Mouse (Mus musculus) neural tube, embryonic 11.5 days (tissue): Measurements from ENCODE around the gene Utrn. TPM values are rescaled to one million over a fixed set of nuclear protein-coding genes. Genes with fewer than 3 reads are reported as not detected.

Experiments used
- ATAC-seq: fragments of 200-750 bp; cut with Nextera tagmentation; 2 replicates; pipeline ENCODE4 v1.8.0; 2017; ENCODE audit warnings: moderate number of reproducible peaks, mild to moderate bottlenecking, moderate TSS enrichment, moderate library complexity; ENCODE audit not compliant: insufficient read depth, low FRiP score, low TSS enrichment
- DNase-seq: peaks from one replicate; pipeline ENCODE4 v3.0.0-alpha.2; 2015; ENCODE audit warnings: low spot score
- H3K27ac ChIP-seq: fragments of 300-500 bp; sonication (generic); 2 replicates; pipeline ENCODE4 v1.5.1; 2014; ENCODE audit warnings: low read depth, mild to moderate bottlenecking, low read length
- H3K27me3 ChIP-seq: fragments of 300-500 bp; sonication (generic); 2 replicates; pipeline ENCODE4 v1.6.1; 2014; ENCODE audit warnings: mild to moderate bottlenecking, low read length, mixed read lengths; ENCODE audit not compliant: control insufficient read depth, insufficient read depth
- H3K36me3 ChIP-seq: fragments of 300-500 bp; sonication (generic); 2 replicates; pipeline ENCODE4 v1.6.1; 2014; ENCODE audit warnings: mild to moderate bottlenecking, low read length, moderate library complexity, mixed read lengths; ENCODE audit not compliant: control insufficient read depth, insufficient read depth
- H3K4me1 ChIP-seq: fragments of 300-500 bp; sonication (generic); 2 replicates; pipeline ENCODE4 v1.6.1; 2014; ENCODE audit warnings: low read length, mixed read lengths; ENCODE audit not compliant: control insufficient read depth, insufficient read depth
- H3K4me2 ChIP-seq: fragments of 300-500 bp; sonication (generic); 2 replicates; pipeline ENCODE4 v1.6.1; 2014; ENCODE audit warnings: low read depth, mild to moderate bottlenecking, moderate library complexity
- H3K4me3 ChIP-seq: fragments of 300-500 bp; sonication (generic); 2 replicates; pipeline ENCODE4 v1.5.1; 2014; ENCODE audit warnings: low read depth, low read length
- H3K9ac ChIP-seq: fragments of 300-500 bp; sonication (generic); 2 replicates; pipeline ENCODE4 v1.6.1; 2014; ENCODE audit warnings: mild to moderate bottlenecking, low read length
- H3K9me3 ChIP-seq: fragments of 300-500 bp; sonication (generic); 2 replicates; pipeline ENCODE4 v1.6.1; 2016; ENCODE audit warnings: low read length; ENCODE audit not compliant: control insufficient read depth
- WGBS: fragments of 180-500 bp; shearing (Covaris S2); extraction: QIAGEN DNeasy Blood & Tissue Kit; methylation state at CpG from one replicate; pipeline ENCODE4 v1.1.7; 2014; 5-methylcytosine and 5-hydroxymethylcytosine counted together
- polyA plus RNA-seq: library from polyadenylated mRNA; unstranded; fragments of >200 nt; fragmentation: Nextera tagmentation; extraction: Ambion mirVana; gene quantifications from 2 replicates; pipeline ENCODE4 v1.2.1, GENCODE M21; 2014

Utrn gene
- polyA plus RNA-seq, 1 experiment from 2014 or later: 47.4 TPM

- no peak for DNase-seq
- H3K27me3 ChIP-seq: no peaks in the 10 kb centered on the region
- no peak overlapping the region for H3K4me3 ChIP-seq
- no peak for ATAC-seq
- H3K36me3 ChIP-seq: no peaks in the 10 kb centered on the region
- WGBS: 88% methylated on average over 4 of the region's 4 CpGs
- H3K4me2 ChIP-seq: no peak overlapping the region
- no peaks in the 10 kb centered on the region for H3K9me3 ChIP-seq
- H3K4me1 ChIP-seq: no peaks in the 10 kb centered on the region
- no peak overlapping the region for H3K27ac ChIP-seq
- no peak overlapping the region for H3K9ac ChIP-seq
Measured at GRCm38 (mm10) chr10:12702140-12702539, 167.0 kb downstream of the Utrn start.

GRCm38 (mm10) chr10:12701694-12702093 is 167.5 kb downstream of the Utrn start:
- ATAC-seq (no peak), DNase-seq (no peak)
- no peaks in the 10 kb centered on the region for H3K27me3 ChIP-seq
- no peak overlapping the region for H3K4me2 ChIP-seq
- no peak overlapping the region for H3K9ac ChIP-seq
- no peaks in the 10 kb centered on the region for H3K4me1 ChIP-seq
- whole genome bisulfite sequencing: 83% methylated on average over 7 of the region's 7 CpGs
- H3K36me3 ChIP-seq: no peaks in the 10 kb centered on the region
- no peak overlapping the region for H3K4me3 ChIP-seq
- no peaks in the 10 kb centered on the region for H3K9me3 ChIP-seq
- H3K27ac ChIP-seq: no peak overlapping the region

DNA sequence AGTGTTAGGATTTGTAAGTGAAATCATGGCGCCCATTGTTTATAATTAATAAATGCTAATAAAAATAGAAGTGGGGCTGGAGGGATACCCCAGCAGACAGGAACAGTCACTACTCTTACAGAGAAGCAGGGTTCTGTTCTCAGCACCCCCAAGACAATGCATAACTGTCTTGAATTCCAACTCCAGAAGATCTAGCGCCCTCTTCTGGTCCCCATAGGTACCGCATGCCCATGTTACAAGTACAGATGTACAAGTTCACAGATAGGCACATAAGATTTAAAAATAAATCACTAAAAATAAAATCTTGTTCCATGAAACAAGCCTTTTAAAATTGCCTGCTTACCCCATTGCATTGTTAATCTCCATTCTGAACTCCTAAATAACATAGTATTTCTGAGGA is 168.6 kb downstream of the Utrn start:
- H3K27ac ChIP-seq: no peak overlapping the region
- no peak overlapping the region for H3K4me2 ChIP-seq
- no peaks in the 10 kb centered on the region for H3K36me3 ChIP-seq
- no peaks in the 10 kb centered on the region for H3K9me3 ChIP-seq
- no peak overlapping the region for H3K9ac ChIP-seq
- H3K4me3 ChIP-seq: no peak overlapping the region
- WGBS: 78% methylated on average over 3 of the region's 3 CpGs
- DNase-seq: no peak
- ATAC-seq: no peak
- no peaks in the 10 kb centered on the region for H3K27me3 ChIP-seq
- no peaks in the 10 kb centered on the region for H3K4me1 ChIP-seq

GRCm38 (mm10) chr10:12697902-12698301 is 171.3 kb downstream of the Utrn start:
- no peak overlapping the region for H3K27ac ChIP-seq

GRCm38 (mm10) chr10:12696704-12697103 is 172.5 kb downstream of the Utrn start:
- ATAC-seq: no peak
- 87% methylated on average over 6 of the region's 6 CpGs for WGBS
- no peaks in the 10 kb centered on the region for H3K9me3 ChIP-seq

More at GRCm38 (mm10) chr10:12697902-12698301, 171.3 kb downstream of the Utrn start:
- Histone ChIP-seq H3K27me3 (no peaks in the 10 kb centered on the region), H3K4me3 (no peak overlapping the region), H3K4me1 (no peaks in the 10 kb centered on the region), H3K9me3 (no peaks in the 10 kb centered on the region), H3K9ac (no peak overlapping the region), H3K4me2 (no peak overlapping the region), H3K36me3 (no peaks in the 10 kb centered on the region)
- ATAC-seq: no peak
- 86% methylated on average over 3 of the region's 3 CpGs for WGBS
- DNase-seq: no peak

DNA sequence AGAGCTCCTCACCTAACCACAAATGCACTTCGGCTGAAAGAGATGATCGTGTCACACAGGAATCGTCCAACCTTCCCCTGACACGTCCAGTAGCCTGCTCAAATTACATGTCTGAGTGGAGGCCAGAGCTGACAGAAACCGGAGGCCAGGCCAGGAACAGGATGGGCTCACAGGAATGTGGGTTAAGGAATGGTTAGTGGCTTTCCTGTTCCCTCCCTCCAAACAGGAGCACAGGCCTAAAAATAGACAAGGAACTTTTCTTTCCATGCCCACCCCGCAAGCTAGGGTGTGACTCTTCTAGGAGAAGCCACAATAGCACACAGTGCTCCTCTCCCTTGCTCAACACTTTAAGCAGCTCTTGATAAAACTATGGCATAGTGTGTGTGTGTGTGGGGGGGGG is 174.4 kb downstream of the Utrn start:
- no peak for DNase-seq
- Histone ChIP-seq H3K4me1 (no peaks in the 10 kb centered on the region), H3K9ac (no peak overlapping the region), H3K4me2 (no peak overlapping the region), H3K4me3 (no peak overlapping the region), H3K9me3 (no peaks in the 10 kb centered on the region), H3K27me3 (no peaks in the 10 kb centered on the region), H3K36me3 (no peaks in the 10 kb centered on the region), H3K27ac (no peak overlapping the region)
- WGBS: 58% methylated on average over 6 of the region's 6 CpGs
- ATAC-seq: no peak

More at GRCm38 (mm10) chr10:12696704-12697103, 172.5 kb downstream of the Utrn start:
- no peak for DNase-seq
- H3K4me2 ChIP-seq: no peak overlapping the region
- H3K36me3 ChIP-seq: no peaks in the 10 kb centered on the region
- no peaks in the 10 kb centered on the region for H3K4me1 ChIP-seq
- H3K9ac ChIP-seq: no peak overlapping the region
- H3K4me3 ChIP-seq: no peak overlapping the region
- H3K27me3 ChIP-seq: no peaks in the 10 kb centered on the region
- no peak overlapping the region for H3K27ac ChIP-seq

GRCm38 (mm10) chr10:12690601-12691000 is 178.6 kb downstream of the Utrn start:
- peak; percentile 58; the same call in 1 of the 2 replicates for ATAC-seq
- Histone ChIP-seq H3K27ac (no peak overlapping the region), H3K4me2 (no peak overlapping the region), H3K27me3 (no peaks in the 10 kb centered on the region), H3K4me1 (no peaks in the 10 kb centered on the region), H3K9ac (no peak overlapping the region), H3K4me3 (no peak overlapping the region), H3K36me3 (no peaks in the 10 kb centered on the region), H3K9me3 (no peaks in the 10 kb centered on the region)
- DNase-seq: peak; percentile 68
- WGBS: 24% methylated on average over 5 of the region's 5 CpGs

GRCm38 (mm10) chr10:12685683-12686082 is 183.5 kb downstream of the Utrn start:
- Histone ChIP-seq H3K36me3 (no peaks in the 10 kb centered on the region), H3K4me3 (no peak overlapping the region), H3K27me3 (no peaks in the 10 kb centered on the region), H3K9me3 (no peaks in the 10 kb centered on the region), H3K27ac (no peak overlapping the region), H3K9ac (no peak overlapping the region), H3K4me2 (no peak overlapping the region), H3K4me1 (no peaks in the 10 kb centered on the region)
- DNase-seq (no peak), ATAC-seq (no peak)

DNA sequence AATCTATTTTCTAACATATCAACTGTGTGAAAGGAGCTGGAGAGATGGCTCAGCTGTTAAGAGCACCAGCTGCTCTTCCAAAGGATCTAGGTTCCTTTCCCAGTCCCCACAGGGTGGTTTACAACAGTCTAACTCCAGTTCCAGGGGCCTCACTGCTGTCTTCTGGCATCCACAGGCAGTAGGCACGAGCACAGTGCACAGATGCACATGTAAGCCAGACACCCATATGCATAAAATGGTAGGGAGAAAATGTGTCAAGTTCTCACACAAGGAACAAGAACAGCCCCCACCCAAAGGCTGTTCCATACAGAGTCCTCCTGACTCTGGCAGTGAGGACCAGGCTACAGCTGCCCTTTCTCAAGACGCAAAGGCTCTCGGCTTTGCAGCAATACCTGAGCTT is 185.1 kb downstream of the Utrn start:
- Histone ChIP-seq H3K9me3 (no peaks in the 10 kb centered on the region), H3K4me3 (no peak overlapping the region), H3K27me3 (no peaks in the 10 kb centered on the region), H3K36me3 (no peaks in the 10 kb centered on the region), H3K4me1 (no peaks in the 10 kb centered on the region), H3K4me2 (no peak overlapping the region), H3K27ac (no peak overlapping the region), H3K9ac (no peak overlapping the region)
- DNase-seq: no peak
- WGBS: 87% methylated on average over 3 of the region's 3 CpGs
- ATAC-seq: no peak
